In the genomic region with DNA sequence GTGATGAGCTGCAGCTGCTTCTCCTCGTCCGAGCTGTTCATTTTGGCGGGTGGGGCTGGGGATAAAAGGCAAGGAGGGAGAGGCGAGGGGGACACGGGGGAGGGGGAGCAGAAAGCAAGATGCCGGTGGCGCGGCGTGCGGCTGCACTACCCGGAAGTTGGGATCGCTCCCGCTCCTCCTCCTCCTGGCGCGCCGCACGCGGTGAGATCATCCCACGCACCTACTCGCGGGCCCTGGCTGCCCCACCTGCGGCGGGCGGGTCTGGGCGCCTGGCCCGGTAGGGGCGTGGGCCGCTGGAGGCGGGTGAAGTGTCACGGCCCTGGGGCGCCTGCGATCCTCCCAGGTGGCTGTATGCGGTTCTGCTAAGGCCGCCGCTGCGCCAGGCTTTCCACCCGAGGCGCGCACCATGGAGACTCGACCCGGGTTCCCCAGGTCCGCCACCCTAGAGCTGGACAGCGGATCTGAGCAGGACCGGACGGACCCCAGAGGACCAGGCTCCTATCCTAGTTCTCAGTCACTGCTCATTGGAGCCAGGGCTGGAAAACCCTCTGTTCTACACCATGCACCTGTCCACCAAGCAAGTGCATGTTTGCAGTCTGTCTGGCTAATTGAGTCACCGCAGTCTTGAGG, we compare ENCODE assay signal across 8 mouse cellular contexts. TPM values are rescaled to one million over a fixed set of nuclear protein-coding genes. Genes with fewer than 3 reads are reported as not detected.
DNase-seq lines count a peak whose midpoint lies in the region; ATAC-seq lines count a peak whose summit lies in the region.

A gene (minus strand): TSS at position 629 of the 630 bp plus-strand sequence.

- H3K9me3 ChIP-seq in midbrain, embryonic 12.5 days, result no peaks in the 10 kb centered on the region
- no peaks in the 10 kb centered on the region for H3K9me3 ChIP-seq in stomach, embryonic 16.5 days (replicated peaks; ENCODE audit: control insufficient read depth, low read length)

- peak within 1 kb of the TSS; percentile 39 for H3K9ac ChIP-seq in midbrain, embryonic 12.5 days (replicated peaks)
- peak within 1 kb of the TSS; percentile 79 for H3K9ac ChIP-seq in stomach, embryonic 16.5 days (ENCODE audit: low read length)

- H3K4me3 ChIP-seq in midbrain, embryonic 12.5 days, result peak within 1 kb of the TSS; percentile 72
- peak within 1 kb of the TSS; percentile 63 for H3K4me3 ChIP-seq in stomach, embryonic 16.5 days (replicated peaks; ENCODE audit: low read length)

- intact Hi-C loops in left cerebral cortex, postnatal 4 days (cut with DNase I), result no loop called here

- H3K27me3 ChIP-seq in midbrain, embryonic 12.5 days, result peaks cover 48% of the 10 kb centered on the region
- peaks cover 11% of the 10 kb centered on the region; the same call in 1 of the 2 replicates for H3K27me3 ChIP-seq in stomach, embryonic 16.5 days (ENCODE audit: control insufficient read depth, insufficient read depth, low read length)

- H3K4me1 ChIP-seq in midbrain, embryonic 12.5 days, result peaks cover 11% of the 10 kb centered on the region
- H3K4me1 ChIP-seq in stomach, embryonic 16.5 days (ENCODE audit: control insufficient read depth, insufficient read depth, low read length), result no peaks in the 10 kb centered on the region

- peak; percentile 6 for DNase-seq in CD4-positive, CD25-positive, alpha-beta regulatory T cell, adult 2 months (ENCODE audit: low read depth, low spot score)
- DNase-seq in cerebellum, adult 9-11 months, result peak; percentile 77
- DNase-seq in frontal cortex, postnatal 25 days (ENCODE audit: low spot score in 2 of 2), result peak; percentile 36 to 42
- peak; percentile 45 for DNase-seq in kidney, adult 11 months
- peak; percentile 58 for DNase-seq in left cerebral cortex, postnatal 4 days

- under 1% methylated on average over 24 of the region's 46 CpGs for WGBS in midbrain, embryonic 12.5 days
- 1% methylated on average over 46 of the region's 46 CpGs for WGBS in stomach, embryonic 16.5 days

- H3K27ac ChIP-seq in midbrain, embryonic 12.5 days (replicated peaks), result no peak within 1 kb of the TSS
- peak within 1 kb of the TSS; percentile 38 for H3K27ac ChIP-seq in stomach, embryonic 16.5 days (ENCODE audit: low read length)

- H3K4me2 ChIP-seq in midbrain, embryonic 12.5 days (replicated peaks), result peak within 1 kb of the TSS; percentile 99
- peak within 1 kb of the TSS; percentile 74 for H3K4me2 ChIP-seq in stomach, embryonic 16.5 days (ENCODE audit: low read depth, low read length)

- no peak for ATAC-seq in CD4-positive, CD25-positive, alpha-beta regulatory T cell, adult 4 months
- 0 out of 2 replicates have a peak, but pooled peaks have one; percentile 58 for ATAC-seq in midbrain, embryonic 12.5 days (ENCODE audit: low FRiP score, low read depth)
- ATAC-seq in stomach, embryonic 16.5 days (ENCODE audit: insufficient read depth, low FRiP score), result peak; percentile 93

- no peaks in the 10 kb centered on the region for H3K36me3 ChIP-seq in midbrain, embryonic 12.5 days
- no peaks in the 10 kb centered on the region for H3K36me3 ChIP-seq in stomach, embryonic 16.5 days (ENCODE audit: control insufficient read depth, insufficient read depth, low read length)

RNA-seq across cellular contexts. Expression of the gene that starts here (rescaled TPM):
- 1 to 10 TPM in 1 of 2 experiments, under 1 TPM in 1; 0.90 to 2.9 TPM for polyA plus RNA-seq in CD4-positive, CD25-positive, alpha-beta regulatory T cell, adult 4 months (2017; shearing (Covaris generic))
- total RNA-seq in left cerebral cortex, postnatal 4 days (2021), result 100 to 1,000 TPM; 154 to 163 TPM
- polyA plus RNA-seq in midbrain, embryonic 12.5 days (2016; fragmentation: Nextera tagmentation; extraction: Ambion mirVana), result 3.7 and 4.5 TPM in 2 replicates
- polyA plus RNA-seq in stomach, embryonic 16.5 days (2015; fragmentation: Nextera tagmentation; extraction: Ambion mirVana), result 11.5 and 12.6 TPM in 2 replicates

Comparison
In these comparisons a context has a peak if more than half of its experiments do, and no peak if none do; other contexts are left out.
1. DNase-seq: peak in every context shown above with its lines; median percentile 77 in cerebellum, adult 9-11 months; 58 in left cerebral cortex, postnatal 4 days; 45 in kidney, adult 11 months; 39 in frontal cortex, postnatal 25 days; 6 in CD4-positive, CD25-positive, alpha-beta regulatory T cell, adult 2 months.